Mouse (Mus musculus) heart, adult 2 months (tissue): ENCODE results near the gene Stk40. TPM values are rescaled to one million over a fixed set of nuclear protein-coding genes. Genes with fewer than 3 reads are reported as not detected.

Source experiments
- DNase-seq, 2 experiments: peaks; one replicate each; pipeline ENCODE4 v3.0.0; 2021
- H3K27ac ChIP-seq: fragments of 200-600 bp; 2 replicates; pipeline ENCODE4 v1.8.1; 2022
- H3K27me3 ChIP-seq: fragments of 200-500 bp; 2 replicates; pipeline ENCODE4 v1.6.1; 2012; ENCODE audit warnings: mild to moderate bottlenecking, low read length, inconsistent platforms, mixed read lengths; ENCODE audit not compliant: control insufficient read depth, insufficient read depth
- H3K36me3 ChIP-seq: fragments of 200-500 bp; 2 replicates; pipeline ENCODE4 v1.6.1; 2012; ENCODE audit warnings: low read length, inconsistent platforms; ENCODE audit not compliant: control insufficient read depth, insufficient read depth
- H3K4me1 ChIP-seq: fragments of 200-500 bp; 2 replicates; pipeline ENCODE4 v1.6.1; 2011; ENCODE audit warnings: low read length; ENCODE audit not compliant: control insufficient read depth, insufficient read depth
- H3K4me3 ChIP-seq: fragments of 200-600 bp; 2 replicates; pipeline ENCODE4 v1.8.1; 2022
- H3K79me2 ChIP-seq: fragments of 200-500 bp; replicated peaks from 2 replicates; pipeline ENCODE4 v1.6.1; 2012; ENCODE audit warnings: mild to moderate bottlenecking, inconsistent platforms, low read length, moderate library complexity, mixed read lengths; ENCODE audit not compliant: control insufficient read depth, insufficient read depth
- H3K9ac ChIP-seq: fragments of 200-500 bp; 2 replicates; pipeline ENCODE4 v1.6.1; 2012; ENCODE audit warnings: low read depth, mild to moderate bottlenecking, control low read depth, inconsistent platforms, low read length, mixed read lengths
- CTCF ChIP-seq: fragments of 200-600 bp; IDR thresholded peaks from 2 replicates; pipeline ENCODE4 v1.8.1; 2022; ENCODE audit warnings: antibody characterized with exemption, mild to moderate bottlenecking, moderate library complexity
- EP300 ChIP-seq: fragments of 200-500 bp; IDR thresholded peaks from 2 replicates; pipeline ENCODE4 v1.6.1; 2011; ENCODE audit warnings: low read depth, low read length, control low read depth; ENCODE audit not compliant: insufficient read depth
- POLR2A ChIP-seq: fragments of 200-500 bp; IDR thresholded peaks from 2 replicates; pipeline ENCODE4 v1.6.1; 2011; ENCODE audit warnings: mild to moderate bottlenecking, low read depth, low read length, control low read depth; ENCODE audit not compliant: insufficient read depth
- WGBS: fragments of 180-500 bp; shearing (Covaris S2); methylation state at CpG from one replicate; pipeline ENCODE4 v1.1.7; 2018; 5-methylcytosine and 5-hydroxymethylcytosine counted together
- intact Hi-C: fragments of 180-260 bp; cut with DNase I; formaldehyde crosslinking; loops from one replicate; pipeline ENCODE4 v1.15.1; 2025
- long read RNA-seq: library from polyadenylated mRNA; stranded (forward); transcript quantifications from one replicate; pipeline ENCODE4 v2.0.0, GENCODE M21; 2021
- polyA plus RNA-seq: library from polyadenylated mRNA; depleted of rRNA; stranded (reverse); fragments of >200 nt; gene quantifications from 2 replicates; pipeline ENCODE4 v1.2.3, GENCODE M21; 2012; rRNA removed
- total RNA-seq, 2 experiments: library from RNA; stranded (reverse); gene quantifications; 2 replicates each; pipeline ENCODE4 v1.2.3; 2021

The Stk40 gene
- total RNA-seq = 10 to 100 TPM; 41.6 to 53.8 TPM
- polyA plus RNA-seq = 36.3 and 36.7 TPM in 2 replicates
- long read RNA-seq, transcript Stk40-201 (11 exons, 3,492 nt) = major isoform, 21 of 32 reads
- long read RNA-seq, partial matches to known transcripts = 10 of 32 reads
- long read RNA-seq, other reads (novel, unspliced or antisense) = 1 of 32 reads

- H3K4me3 ChIP-seq = peak within 1 kb of the TSS; percentile 96
- H3K27me3 ChIP-seq = no peaks in the 10 kb centered on the region
- DNase-seq = peak; percentile 95 to 96
- peaks cover 19% of the 10 kb centered on the region for H3K4me1 ChIP-seq
- intact Hi-C loops = loop anchor here (5.0 kb wide), 1 partner anchor 159 kb away; the partner anchor contains the start of gene Trappc3
- WGBS = 2% methylated on average over 30 of the region's 34 CpGs
- TF ChIP-seq CTCF (peak; percentile 78), EP300 (peak; percentile 97), POLR2A (peak; percentile 98)
- peak within 1 kb of the TSS; percentile 76 for H3K9ac ChIP-seq
- H3K36me3 ChIP-seq = peaks cover 5% of the 10 kb centered on the region; the same call in 1 of the 2 replicates
- peak within 1 kb of the TSS; percentile 97 for H3K27ac ChIP-seq
- peaks cover 2% of the 10 kb centered on the region; the same call in 1 of the 2 replicates for H3K79me2 ChIP-seq
These were observed at the start of gene Stk40 for GRCm38 (mm10) chr4:126103590-126104068. TSS of gene Stk40 (plus strand) at chr4:126103957.

- H3K9ac ChIP-seq = peak overlapping the region; percentile 14; the same call in 1 of the 2 replicates
- no peak for TF ChIP-seq CTCF
- no peak for TF ChIP-seq EP300
- no peak for TF ChIP-seq POLR2A
- H3K27ac ChIP-seq = no peak overlapping the region
- H3K36me3 ChIP-seq = no peaks in the 10 kb centered on the region
- H3K4me1 ChIP-seq = peaks cover 2% of the 10 kb centered on the region; the same call in 1 of the 2 replicates
- DNase-seq = no peak
- intact Hi-C loops = no loop called here
- H3K79me2 ChIP-seq = no peaks in the 10 kb centered on the region
- H3K27me3 ChIP-seq = no peaks in the 10 kb centered on the region
- peak overlapping the region; percentile 62 for H3K4me3 ChIP-seq
- 11% methylated on average over 19 of the region's 19 CpGs for WGBS
These were observed 46.3 kb upstream of the Stk40 start for GRCm38 (mm10) chr4:126057207-126058133.

GRCm38 (mm10) chr4:126058134-126058996 is 45.4 kb upstream of the Stk40 start, which contains the start of gene Oscp1:
TSS of gene Oscp1 (plus strand) at chr4:126058565.
- Histone ChIP-seq H3K36me3 (no peaks in the 10 kb centered on the region), H3K27ac (no peak within 1 kb of the TSS), H3K4me3 (peak within 1 kb of the TSS; percentile 62), H3K79me2 (no peaks in the 10 kb centered on the region), H3K9ac (peak within 1 kb of the TSS; percentile 33), H3K4me1 (peaks cover 2% of the 10 kb centered on the region; the same call in 1 of the 2 replicates), H3K27me3 (no peaks in the 10 kb centered on the region)
- TF ChIP-seq CTCF = no peak
- TF ChIP-seq POLR2A = 0 out of 2 replicates have a peak, but pooled peaks have one; percentile 23
- DNase-seq = peak; percentile 87 to 91
- intact Hi-C loops = no loop called here
- WGBS = 2% methylated on average over 57 of the region's 57 CpGs

- intact Hi-C loops = no loop called here
These were observed 44.8 kb upstream of the Stk40 start for GRCm38 (mm10) chr4:126058997-126059362.

GRCm38 (mm10) chr4:126062856-126063255 is 40.9 kb upstream of the Stk40 start:
- WGBS = 57% methylated on average over 1 of the region's 1 CpGs
- intact Hi-C loops = no loop called here
- Histone ChIP-seq H3K9ac (no peak overlapping the region), H3K4me1 (peaks cover 2% of the 10 kb centered on the region), H3K27me3 (no peaks in the 10 kb centered on the region), H3K79me2 (no peaks in the 10 kb centered on the region), H3K4me3 (no peak overlapping the region), H3K36me3 (no peaks in the 10 kb centered on the region), H3K27ac (no peak overlapping the region)
- TF ChIP-seq POLR2A (no peak), CTCF (peak; percentile 59)
- no peak for DNase-seq

More at GRCm38 (mm10) chr4:126058997-126059362, 44.8 kb upstream of the Stk40 start:
- Histone ChIP-seq H3K27ac (no peak overlapping the region), H3K9ac (no peak overlapping the region; the same call in 1 of the 2 replicates), H3K79me2 (no peaks in the 10 kb centered on the region), H3K4me3 (peak overlapping the region; percentile 62; the same call in 1 of the 2 replicates), H3K36me3 (no peaks in the 10 kb centered on the region), H3K27me3 (no peaks in the 10 kb centered on the region), H3K4me1 (peaks cover 2% of the 10 kb centered on the region; the same call in 1 of the 2 replicates)
- WGBS = 49% methylated on average over 9 of the region's 9 CpGs
- TF ChIP-seq CTCF = no peak
- no peak for TF ChIP-seq POLR2A
- TF ChIP-seq EP300 = no peak
- DNase-seq = no peak
